Mouse (Mus musculus): Measurements from ENCODE around the gene Clip3.

- TF ChIP-seq MAFK (IDR thresholded peaks at IDR 0.05; ENCODE audit: insufficient read depth, low read depth, low read length) (no peak), ZC3H11A (IDR thresholded peaks at IDR 0.05; ENCODE audit: borderline replicate concordance, low read depth, low read length) (no peak), CHD2 (IDR thresholded peaks at IDR 0.05; ENCODE audit: low read depth, low read length) (no peak), HCFC1 (IDR thresholded peaks at IDR 0.05; ENCODE audit: borderline replicate concordance, insufficient read depth, low read length) (no peak), ZNF384 (IDR thresholded peaks at IDR 0.05; ENCODE audit: low read depth, low read length) (no peak)
These were observed 41.9 kb downstream of the Clip3 start for GRCm38 (mm10) chr7:30333436-30333835.

Measured in ES-E14 (cell line).